Mouse (Mus musculus) heart, postnatal 0 days (tissue): ENCODE measurements around the gene Fam126a. TPM values are rescaled to one million over a fixed set of nuclear protein-coding genes. Genes with fewer than 3 reads are reported as not detected.

ENCODE experiments used
- ATAC-seq: fragments of 200-750 bp; cut with Nextera tagmentation; 2 replicates; pipeline ENCODE4 v1.8.0; 2017; ENCODE audit warnings: low read depth, moderate number of reproducible peaks, moderate library complexity; ENCODE audit not compliant: insufficient read depth
- DNase-seq: peaks from one replicate; pipeline ENCODE4 v3.0.0-alpha.2; 2016; ENCODE audit warnings: low spot score
- H3K27ac ChIP-seq: fragments of 300-500 bp; sonication (generic); 2 replicates; pipeline ENCODE4 v1.5.1; 2014; ENCODE audit warnings: low read depth, mild to moderate bottlenecking
- H3K27me3 ChIP-seq: fragments of 300-500 bp; sonication (generic); 2 replicates; pipeline ENCODE4 v1.6.1; 2014; ENCODE audit warnings: low read length, mixed read lengths; ENCODE audit not compliant: control insufficient read depth, insufficient read depth
- H3K36me3 ChIP-seq: fragments of 300-500 bp; sonication (generic); replicated peaks from 2 replicates; pipeline ENCODE4 v1.6.1; 2014; ENCODE audit warnings: low read length, mixed read lengths; ENCODE audit not compliant: control insufficient read depth, insufficient read depth
- H3K4me1 ChIP-seq: fragments of 300-500 bp; sonication (generic); 2 replicates; pipeline ENCODE4 v1.6.1; 2014; ENCODE audit warnings: antibody characterized with exemption; ENCODE audit not compliant: control insufficient read depth, insufficient read depth
- H3K4me2 ChIP-seq: fragments of 300-500 bp; sonication (generic); 2 replicates; pipeline ENCODE4 v1.6.1; 2014; ENCODE audit warnings: low read depth, mild to moderate bottlenecking, low read length, moderate library complexity
- H3K4me3 ChIP-seq: fragments of 300-500 bp; sonication (generic); 2 replicates; pipeline ENCODE4 v1.5.1; 2014; ENCODE audit warnings: low read depth, low read length
- H3K9ac ChIP-seq: fragments of 300-500 bp; sonication (generic); replicated peaks from 2 replicates; pipeline ENCODE4 v1.6.1; 2014; ENCODE audit warnings: low read depth, low read length, mixed read lengths
- H3K9me3 ChIP-seq: fragments of 300-500 bp; sonication (generic); replicated peaks from 2 replicates; pipeline ENCODE4 v1.6.1; 2016; ENCODE audit warnings: low read length; ENCODE audit not compliant: control insufficient read depth
- CTCF ChIP-seq: IDR thresholded peaks from 2 replicates; pipeline ENCODE4 v1.5.1; 2016; ENCODE audit warnings: antibody characterized with exemption, control low read depth, low read depth
- EP300 ChIP-seq: IDR thresholded peaks from 2 replicates; pipeline ENCODE4 v1.6.1; 2016; ENCODE audit warnings: antibody characterized with exemption, low read depth
- WGBS: fragments of 180-500 bp; shearing (Covaris S2); extraction: QIAGEN DNeasy Blood & Tissue Kit; methylation state at CpG from one replicate; pipeline ENCODE4 v1.1.7; 2014; 5-methylcytosine and 5-hydroxymethylcytosine counted together
- polyA plus RNA-seq: library from polyadenylated mRNA; unstranded; fragments of >200 nt; fragmentation: Nextera tagmentation; extraction: Ambion mirVana; gene quantifications from 2 replicates; pipeline ENCODE4 v1.2.1, GENCODE M21; 2015
- total RNA-seq: library from RNA; depleted of rRNA; stranded (reverse); fragments of >200 nt; gene quantifications from 2 replicates; pipeline ENCODE4 v1.2.3, GENCODE M21; 2014; ENCODE audit warnings: low replicate concordance

Gene Fam126a
- total and polyA plus RNA-seq, 2 experiments from 2014 or later, result 27.7 to 37.3 TPM

- Histone ChIP-seq H3K4me2 (no peak overlapping the region), H3K4me3 (no peak overlapping the region), H3K36me3 (no peaks in the 10 kb centered on the region), H3K27ac (no peak overlapping the region), H3K9me3 (no peaks in the 10 kb centered on the region), H3K4me1 (no peaks in the 10 kb centered on the region), H3K9ac (no peak overlapping the region), H3K27me3 (no peaks in the 10 kb centered on the region)
- TF ChIP-seq EP300 (no peak), CTCF (no peak)
- WGBS, result 84% methylated on average over 5 of the region's 5 CpGs
- ATAC-seq (no peak), DNase-seq (no peak)
Measured at GRCm38 (mm10) chr5:23953047-23953446, 77.4 kb downstream of the Fam126a start.

DNA sequence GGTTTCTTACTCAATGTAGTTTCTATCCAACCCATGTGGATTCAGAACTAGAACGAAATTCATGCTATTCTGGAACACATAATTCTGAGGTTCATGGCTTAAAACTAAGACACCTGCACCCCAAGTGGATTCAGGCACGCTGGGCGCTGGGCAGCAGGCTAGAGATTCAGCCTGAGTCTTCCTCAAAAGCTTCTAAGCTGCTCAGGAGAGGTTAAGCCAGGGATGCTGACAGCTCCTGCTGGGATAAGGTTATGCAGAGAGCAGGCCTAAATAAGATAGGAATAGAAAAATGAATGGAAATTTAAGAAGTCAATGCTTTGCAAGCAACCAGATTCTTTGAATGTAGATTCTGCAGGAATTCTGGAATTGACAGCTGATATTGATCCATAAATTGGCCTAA lies 82.4 kb downstream of the Fam126a start:
- TF ChIP-seq EP300 (no peak), CTCF (no peak)
- DNase-seq (no peak), ATAC-seq (no peak)
- Histone ChIP-seq H3K4me1 (no peaks in the 10 kb centered on the region), H3K9ac (no peak overlapping the region), H3K4me3 (no peak overlapping the region), H3K9me3 (no peaks in the 10 kb centered on the region), H3K4me2 (no peak overlapping the region), H3K27me3 (no peaks in the 10 kb centered on the region), H3K36me3 (no peaks in the 10 kb centered on the region), H3K27ac (no peak overlapping the region)
- 59% methylated on average over 3 of the region's 3 CpGs for WGBS

DNA sequence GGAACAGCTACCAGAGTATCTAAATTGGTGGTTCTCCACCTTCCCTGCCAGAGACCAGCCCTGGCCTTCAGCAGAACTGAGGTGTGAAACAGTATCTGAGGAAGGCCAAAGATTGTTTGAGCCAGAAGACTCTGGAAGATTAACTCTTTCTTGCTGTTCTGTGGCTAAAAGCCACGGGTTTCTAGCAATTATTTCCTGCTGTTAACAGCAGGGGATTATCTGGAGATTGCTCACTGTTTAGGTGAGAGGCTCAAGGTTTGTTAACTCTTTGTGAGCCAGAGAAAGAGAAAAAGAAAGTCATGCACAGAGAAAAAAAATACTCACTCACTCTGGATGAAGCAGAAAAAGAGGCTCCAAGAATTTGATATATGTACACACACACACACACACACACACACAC lies 85.4 kb downstream of the Fam126a start:
- ATAC-seq, result no peak
- WGBS, result 8% methylated on average over 1 of the region's 1 CpGs

GRCm38 (mm10) chr5:23943534-23943933 lies 87.0 kb downstream of the Fam126a start:
- Histone ChIP-seq H3K36me3 (no peaks in the 10 kb centered on the region), H3K27ac (no peak overlapping the region), H3K4me2 (no peak overlapping the region), H3K9me3 (no peaks in the 10 kb centered on the region), H3K4me3 (no peak overlapping the region), H3K9ac (no peak overlapping the region), H3K4me1 (no peaks in the 10 kb centered on the region), H3K27me3 (no peaks in the 10 kb centered on the region)
- TF ChIP-seq EP300, result no peak
- no peak for TF ChIP-seq CTCF
- no peak for ATAC-seq
- 90% methylated on average over 2 of the region's 2 CpGs for WGBS
- DNase-seq, result no peak

More for the DNA sequence above, 85.4 kb downstream of the Fam126a start:
- no peak overlapping the region for H3K4me2 ChIP-seq
- no peak overlapping the region for H3K9ac ChIP-seq
- no peak for DNase-seq
- H3K4me3 ChIP-seq, result no peak overlapping the region
- no peak overlapping the region for H3K27ac ChIP-seq
- TF ChIP-seq EP300 (no peak), CTCF (no peak)
- H3K9me3 ChIP-seq, result no peaks in the 10 kb centered on the region
- no peaks in the 10 kb centered on the region for H3K27me3 ChIP-seq
- H3K36me3 ChIP-seq, result no peaks in the 10 kb centered on the region
- no peaks in the 10 kb centered on the region for H3K4me1 ChIP-seq

GRCm38 (mm10) chr5:23923481-23924165 lies 106.9 kb downstream of the Fam126a start:
- no peaks in the 10 kb centered on the region for H3K9me3 ChIP-seq
- H3K4me3 ChIP-seq, result no peak overlapping the region
- 70% methylated on average over 12 of the region's 12 CpGs for WGBS
- H3K4me1 ChIP-seq, result peaks cover 27% of the 10 kb centered on the region
- H3K9ac ChIP-seq, result no peak overlapping the region
- TF ChIP-seq EP300 (no peak), CTCF (no peak)
- no peaks in the 10 kb centered on the region for H3K36me3 ChIP-seq
- ATAC-seq, result no peak
- peak overlapping the region; percentile 73 for H3K27ac ChIP-seq
- no peak overlapping the region for H3K4me2 ChIP-seq
- no peaks in the 10 kb centered on the region for H3K27me3 ChIP-seq
- peak; percentile 9 for DNase-seq
